Mouse (Mus musculus): ENCODE measurements around the gene Inca1. TPM values are rescaled to one million over a fixed set of nuclear protein-coding genes. Genes with fewer than 3 reads are reported as not detected.
A peak's percentile ranks its signal among the peaks of the same experiment; 100 is the strongest.

Inca1 gene
- polyA plus RNA-seq, 1 experiment from 2014 or later, result 1.8 TPM

GRCm38 (mm10) chr11:70657991-70658390 lies 42.0 kb downstream of the Inca1 start:
- no peak overlapping the region for H3K9ac ChIP-seq (ENCODE audit: low read depth, low read length)
- no peaks in the 10 kb centered on the region for H3K27me3 ChIP-seq (replicated peaks; ENCODE audit: control insufficient read depth, insufficient read depth, low read length)
- peaks cover 2% of the 10 kb centered on the region; the same call in 1 of the 2 replicates for H3K36me3 ChIP-seq (ENCODE audit: control insufficient read depth, insufficient read depth, low read length)
- no peaks in the 10 kb centered on the region for H3K9me3 ChIP-seq (ENCODE audit: control insufficient read depth, low read length)
- ATAC-seq, result no peak
- 62% methylated on average over 9 of the region's 9 CpGs for WGBS
- no peak overlapping the region for H3K27ac ChIP-seq (ENCODE audit: low read length)
- H3K4me3 ChIP-seq (ENCODE audit: low read length), result no peak overlapping the region
- H3K4me2 ChIP-seq (ENCODE audit: low read depth, low read length), result no peak overlapping the region
- peaks cover 31% of the 10 kb centered on the region for H3K4me1 ChIP-seq (ENCODE audit: control insufficient read depth, insufficient read depth, low read length)

GRCm38 (mm10) chr11:70657573-70657972 lies 42.4 kb downstream of the Inca1 start:
- ATAC-seq, result no peak
- no peak overlapping the region for H3K9ac ChIP-seq (ENCODE audit: low read depth, low read length)
- no peak overlapping the region for H3K4me2 ChIP-seq (ENCODE audit: low read depth, low read length)
- peaks cover under 1% of the 10 kb centered on the region; the same call in 1 of the 2 replicates for H3K36me3 ChIP-seq (ENCODE audit: control insufficient read depth, insufficient read depth, low read length)
- H3K27me3 ChIP-seq (replicated peaks; ENCODE audit: control insufficient read depth, insufficient read depth, low read length), result no peaks in the 10 kb centered on the region
- no peak overlapping the region for H3K27ac ChIP-seq (ENCODE audit: low read length)
- H3K9me3 ChIP-seq (ENCODE audit: control insufficient read depth, low read length), result no peaks in the 10 kb centered on the region
- H3K4me1 ChIP-seq (ENCODE audit: control insufficient read depth, insufficient read depth, low read length), result peaks cover 34% of the 10 kb centered on the region
- no peak overlapping the region for H3K4me3 ChIP-seq (ENCODE audit: low read length)
- 35% methylated on average over 6 of the region's 6 CpGs for WGBS

- 16% methylated on average over 3 of the region's 3 CpGs for WGBS
- Histone ChIP-seq H3K9me3 (ENCODE audit: control insufficient read depth, low read length) (no peaks in the 10 kb centered on the region), H3K36me3 (ENCODE audit: control insufficient read depth, insufficient read depth, low read length) (no peaks in the 10 kb centered on the region), H3K27ac (ENCODE audit: low read length) (peak within 1 kb of the TSS; percentile 100), H3K27me3 (replicated peaks; ENCODE audit: control insufficient read depth, insufficient read depth, low read length) (no peaks in the 10 kb centered on the region), H3K4me1 (ENCODE audit: control insufficient read depth, insufficient read depth, low read length) (peaks cover 39% of the 10 kb centered on the region), H3K9ac (ENCODE audit: low read depth, low read length) (peak within 1 kb of the TSS; percentile 100), H3K4me2 (ENCODE audit: low read depth, low read length) (peak within 1 kb of the TSS; percentile 94), H3K4me3 (ENCODE audit: low read length) (peak within 1 kb of the TSS; percentile 99)
- no peak for ATAC-seq
Observed at GRCm38 (mm10) chr11:70656964-70657363, 43.0 kb downstream of the Inca1 start, which contains the start of gene Eno3. TSS of gene Eno3 (plus strand) at chr11:70657202.

GRCm38 (mm10) chr11:70656456-70656927 lies 43.5 kb downstream of the Inca1 start:
- H3K36me3 ChIP-seq (ENCODE audit: control insufficient read depth, insufficient read depth, low read length), result 0 out of 2 replicates have a peak, but pooled peaks cover 1% of the 10 kb centered on the region
- 8% methylated on average over 16 of the region's 16 CpGs for WGBS
- no peak for ATAC-seq

GRCm38 (mm10) chr11:70655571-70656455 lies 44.1 kb downstream of the Inca1 start:
- Histone ChIP-seq H3K4me2 (ENCODE audit: low read depth, low read length) (peak overlapping the region; percentile 94), H3K4me1 (ENCODE audit: control insufficient read depth, insufficient read depth, low read length) (peaks cover 49% of the 10 kb centered on the region)
- WGBS, result under 1% methylated on average over 61 of the region's 61 CpGs

More at GRCm38 (mm10) chr11:70656456-70656927, 43.5 kb downstream of the Inca1 start:
- Histone ChIP-seq H3K4me2 (ENCODE audit: low read depth, low read length) (peak overlapping the region; percentile 94), H3K27me3 (replicated peaks; ENCODE audit: control insufficient read depth, insufficient read depth, low read length) (no peaks in the 10 kb centered on the region), H3K4me3 (ENCODE audit: low read length) (peak overlapping the region; percentile 99), H3K27ac (ENCODE audit: low read length) (peak overlapping the region; percentile 100), H3K4me1 (ENCODE audit: control insufficient read depth, insufficient read depth, low read length) (peaks cover 43% of the 10 kb centered on the region), H3K9me3 (ENCODE audit: control insufficient read depth, low read length) (no peaks in the 10 kb centered on the region), H3K9ac (ENCODE audit: low read depth, low read length) (peak overlapping the region; percentile 100)

GRCm38 (mm10) chr11:70654923-70655570 lies 44.9 kb downstream of the Inca1 start:
- Histone ChIP-seq H3K4me2 (ENCODE audit: low read depth, low read length) (peak overlapping the region; percentile 94), H3K9ac (ENCODE audit: low read depth, low read length) (peak overlapping the region; percentile 100), H3K4me3 (ENCODE audit: low read length) (peak overlapping the region; percentile 99), H3K4me1 (ENCODE audit: control insufficient read depth, insufficient read depth, low read length) (peaks cover 57% of the 10 kb centered on the region), H3K9me3 (ENCODE audit: control insufficient read depth, low read length) (no peaks in the 10 kb centered on the region), H3K27ac (ENCODE audit: low read length) (peak overlapping the region; percentile 100), H3K36me3 (ENCODE audit: control insufficient read depth, insufficient read depth, low read length) (peaks cover 9% of the 10 kb centered on the region), H3K27me3 (replicated peaks; ENCODE audit: control insufficient read depth, insufficient read depth, low read length) (no peaks in the 10 kb centered on the region)
- peak; percentile 62 for ATAC-seq
- under 1% methylated on average over 48 of the region's 48 CpGs for WGBS

More at GRCm38 (mm10) chr11:70655571-70656455, 44.1 kb downstream of the Inca1 start:
- peak overlapping the region; percentile 100 for H3K27ac ChIP-seq (ENCODE audit: low read length)
- no peaks in the 10 kb centered on the region for H3K9me3 ChIP-seq (ENCODE audit: control insufficient read depth, low read length)
- H3K9ac ChIP-seq (ENCODE audit: low read depth, low read length), result peak overlapping the region; percentile 100
- H3K36me3 ChIP-seq (ENCODE audit: control insufficient read depth, insufficient read depth, low read length), result peaks cover 7% of the 10 kb centered on the region
- ATAC-seq, result peak; percentile 47
- H3K4me3 ChIP-seq (ENCODE audit: low read length), result peak overlapping the region; percentile 99
- H3K27me3 ChIP-seq (replicated peaks; ENCODE audit: control insufficient read depth, insufficient read depth, low read length), result no peaks in the 10 kb centered on the region

GRCm38 (mm10) chr11:70654198-70654922 lies 45.6 kb downstream of the Inca1 start, which contains the start of gene Pfn1:
TSS of gene Pfn1 (minus strand) at chr11:70654644.
- Histone ChIP-seq H3K9me3 (ENCODE audit: control insufficient read depth, low read length) (no peaks in the 10 kb centered on the region), H3K27ac (ENCODE audit: low read length) (peak within 1 kb of the TSS; percentile 100), H3K27me3 (replicated peaks; ENCODE audit: control insufficient read depth, insufficient read depth, low read length) (no peaks in the 10 kb centered on the region), H3K4me1 (ENCODE audit: control insufficient read depth, insufficient read depth, low read length) (peaks cover 60% of the 10 kb centered on the region), H3K36me3 (ENCODE audit: control insufficient read depth, insufficient read depth, low read length) (peaks cover 11% of the 10 kb centered on the region), H3K4me3 (ENCODE audit: low read length) (peak within 1 kb of the TSS; percentile 99), H3K4me2 (ENCODE audit: low read depth, low read length) (peak within 1 kb of the TSS; percentile 94), H3K9ac (ENCODE audit: low read depth, low read length) (peak within 1 kb of the TSS; percentile 100)
- WGBS, result under 1% methylated on average over 56 of the region's 61 CpGs
- ATAC-seq, result peak; percentile 38

GRCm38 (mm10) chr11:70653345-70654197 lies 46.4 kb downstream of the Inca1 start:
- H3K4me1 ChIP-seq (ENCODE audit: control insufficient read depth, insufficient read depth, low read length), result peaks cover 63% of the 10 kb centered on the region

More at GRCm38 (mm10) chr11:70653345-70654197, 46.4 kb downstream of the Inca1 start:
- peaks cover 18% of the 10 kb centered on the region for H3K36me3 ChIP-seq (ENCODE audit: control insufficient read depth, insufficient read depth, low read length)
- peak overlapping the region; percentile 85 for H3K4me2 ChIP-seq (ENCODE audit: low read depth, low read length)
- under 1% methylated on average over 62 of the region's 63 CpGs for WGBS
- ATAC-seq, result peak; percentile 46
- H3K27ac ChIP-seq (ENCODE audit: low read length), result peak overlapping the region; percentile 100
- no peaks in the 10 kb centered on the region for H3K27me3 ChIP-seq (replicated peaks; ENCODE audit: control insufficient read depth, insufficient read depth, low read length)
- no peaks in the 10 kb centered on the region for H3K9me3 ChIP-seq (ENCODE audit: control insufficient read depth, low read length)
- peak overlapping the region; percentile 99 for H3K4me3 ChIP-seq (ENCODE audit: low read length)
- peak overlapping the region; percentile 100 for H3K9ac ChIP-seq (ENCODE audit: low read depth, low read length)
